Mouse (Mus musculus): Measurements from ENCODE around the gene Thap7. TPM values are rescaled to one million over a fixed set of nuclear protein-coding genes. Genes with fewer than 3 reads are reported as not detected.

Gene Thap7
- polyA plus RNA-seq, 1 experiment from 2014 or later: 50.2 TPM

DNA sequence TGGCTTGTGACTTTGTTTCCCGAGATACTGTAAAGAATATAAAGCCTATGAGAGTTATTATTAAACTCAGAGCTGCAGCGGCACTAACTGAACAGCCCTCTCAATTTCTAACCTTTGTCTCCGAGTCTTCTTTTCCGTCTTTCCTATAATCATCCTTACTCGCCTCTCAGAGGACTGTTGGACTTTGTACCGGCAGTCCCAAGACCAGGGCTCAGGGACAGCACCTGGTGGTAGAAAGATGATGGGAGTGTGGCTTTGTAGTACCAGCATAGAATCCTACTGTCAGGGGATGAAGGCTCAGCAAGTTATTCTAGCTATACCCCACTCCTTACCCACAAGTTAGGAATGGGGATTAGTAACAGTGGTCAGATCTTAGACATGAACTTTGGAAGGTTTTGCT lies 4.7 kb downstream of the Thap7 start:
- 91% methylated on average over 6 of the region's 6 CpGs for WGBS
- Histone ChIP-seq H3K4me1 (replicated peaks; ENCODE audit: control insufficient read depth, insufficient read depth, low read length) (peaks cover 5% of the 10 kb centered on the region), H3K4me2 (ENCODE audit: low read depth, low read length, severe bottlenecking) (no peak overlapping the region)

DNA sequence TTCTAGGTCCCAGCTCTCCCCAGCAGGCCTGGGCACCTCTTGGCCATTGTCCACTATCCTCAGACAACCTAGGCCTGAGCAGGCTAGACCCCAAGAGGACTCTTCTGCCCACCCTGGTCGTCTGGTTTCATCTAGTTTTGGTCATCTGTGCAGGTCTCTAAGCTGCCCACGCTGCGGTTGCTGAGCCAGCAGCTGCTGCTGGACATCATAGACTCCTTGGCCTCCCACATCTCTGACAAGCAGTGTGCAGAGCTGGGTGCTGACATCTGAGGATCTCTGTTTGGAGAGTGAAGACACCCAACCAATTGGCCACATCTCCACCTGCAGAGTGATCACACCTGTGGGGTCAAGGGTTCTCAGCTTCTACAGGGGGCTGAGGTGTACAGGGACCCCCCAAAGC lies 5.4 kb downstream of the Thap7 start:
- ATAC-seq (replicated peaks; ENCODE audit: low FRiP score) (no peak), DNase-seq (ENCODE audit: low spot score) (peak; percentile 48)
- Histone ChIP-seq H3K27ac (ENCODE audit: low read depth, low read length) (no peak overlapping the region), H3K4me2 (ENCODE audit: low read depth, low read length, severe bottlenecking) (no peak overlapping the region), H3K36me3 (ENCODE audit: control insufficient read depth, insufficient read depth, low read length) (peaks cover 14% of the 10 kb centered on the region; the same call in 1 of the 2 replicates), H3K27me3 (ENCODE audit: control insufficient read depth, insufficient read depth, low read length) (no peaks in the 10 kb centered on the region), H3K9me3 (ENCODE audit: control insufficient read depth, low read length) (no peaks in the 10 kb centered on the region), H3K4me3 (ENCODE audit: low read depth, low read length) (no peak overlapping the region), H3K4me1 (replicated peaks; ENCODE audit: control insufficient read depth, insufficient read depth, low read length) (peaks cover 5% of the 10 kb centered on the region), H3K9ac (ENCODE audit: low read length) (no peak overlapping the region)
- WGBS: 88% methylated on average over 3 of the region's 3 CpGs

More for the DNA sequence above, 4.7 kb downstream of the Thap7 start:
- Histone ChIP-seq H3K9me3 (ENCODE audit: control insufficient read depth, low read length) (no peaks in the 10 kb centered on the region), H3K9ac (ENCODE audit: low read length) (no peak overlapping the region), H3K4me3 (ENCODE audit: low read depth, low read length) (no peak overlapping the region), H3K27ac (ENCODE audit: low read depth, low read length) (no peak overlapping the region), H3K36me3 (ENCODE audit: control insufficient read depth, insufficient read depth, low read length) (peaks cover 14% of the 10 kb centered on the region; the same call in 1 of the 2 replicates), H3K27me3 (ENCODE audit: control insufficient read depth, insufficient read depth, low read length) (no peaks in the 10 kb centered on the region)
- no peak for ATAC-seq (replicated peaks; ENCODE audit: low FRiP score)
- no peak for DNase-seq (ENCODE audit: low spot score)

DNA sequence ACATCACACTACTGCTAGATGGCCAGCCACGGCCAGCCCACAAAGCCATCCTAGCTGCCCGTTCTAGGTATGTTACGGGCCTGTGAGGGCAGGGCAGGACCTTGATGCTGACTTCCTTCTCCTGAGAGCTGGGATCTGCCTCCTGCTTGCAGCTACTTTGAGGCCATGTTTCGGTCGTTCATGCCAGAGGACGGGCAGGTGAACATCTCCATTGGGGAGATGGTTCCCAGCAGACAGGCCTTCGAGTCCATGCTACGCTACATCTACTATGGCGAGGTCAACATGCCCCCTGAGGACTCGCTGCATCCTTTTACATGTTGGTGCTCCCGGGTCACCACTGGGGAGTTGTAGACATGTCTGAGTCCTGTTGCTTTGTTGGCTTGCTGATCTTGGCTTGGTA lies 6.8 kb downstream of the Thap7 start:
- Histone ChIP-seq H3K9ac (ENCODE audit: low read length) (no peak overlapping the region), H3K27me3 (ENCODE audit: control insufficient read depth, insufficient read depth, low read length) (no peaks in the 10 kb centered on the region), H3K27ac (ENCODE audit: low read depth, low read length) (no peak overlapping the region), H3K4me3 (ENCODE audit: low read depth, low read length) (no peak overlapping the region), H3K4me2 (ENCODE audit: low read depth, low read length, severe bottlenecking) (no peak overlapping the region), H3K9me3 (ENCODE audit: control insufficient read depth, low read length) (no peaks in the 10 kb centered on the region), H3K4me1 (replicated peaks; ENCODE audit: control insufficient read depth, insufficient read depth, low read length) (no peaks in the 10 kb centered on the region), H3K36me3 (ENCODE audit: control insufficient read depth, insufficient read depth, low read length) (peaks cover 14% of the 10 kb centered on the region; the same call in 1 of the 2 replicates)
- ATAC-seq (replicated peaks; ENCODE audit: low FRiP score): no peak
- WGBS: 97% methylated on average over 11 of the region's 11 CpGs
- peak; percentile 46 for DNase-seq (ENCODE audit: low spot score)

DNA sequence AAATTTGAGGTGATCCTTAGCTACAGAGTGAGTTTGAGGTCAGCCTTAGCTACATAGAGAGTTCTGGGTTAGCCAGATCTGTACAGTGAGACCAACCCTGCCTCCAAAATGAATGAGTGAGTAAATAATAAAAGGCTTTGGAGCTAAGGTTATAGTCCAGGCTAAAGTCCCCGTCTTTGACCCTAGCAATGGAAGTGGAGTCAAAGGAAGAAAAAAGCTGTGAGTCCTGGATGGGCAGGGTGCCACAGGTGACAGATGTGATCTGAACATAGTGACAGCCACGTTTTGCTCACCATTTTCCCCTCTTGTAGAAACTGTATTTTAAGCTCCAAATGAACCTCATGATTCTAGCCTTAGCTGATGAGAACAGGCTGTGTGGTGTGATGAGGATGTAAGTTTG lies 12.0 kb downstream of the Thap7 start:
- Histone ChIP-seq H3K36me3 (ENCODE audit: control insufficient read depth, insufficient read depth, low read length) (peaks cover 3% of the 10 kb centered on the region; the same call in 1 of the 2 replicates), H3K9ac (ENCODE audit: low read length) (no peak overlapping the region), H3K4me2 (ENCODE audit: low read depth, low read length, severe bottlenecking) (no peak overlapping the region), H3K27me3 (ENCODE audit: control insufficient read depth, insufficient read depth, low read length) (no peaks in the 10 kb centered on the region), H3K4me1 (replicated peaks; ENCODE audit: control insufficient read depth, insufficient read depth, low read length) (no peaks in the 10 kb centered on the region), H3K4me3 (ENCODE audit: low read depth, low read length) (no peak overlapping the region), H3K9me3 (ENCODE audit: control insufficient read depth, low read length) (no peaks in the 10 kb centered on the region), H3K27ac (ENCODE audit: low read depth, low read length) (no peak overlapping the region)
- DNase-seq (ENCODE audit: low spot score) (peak; percentile 26), ATAC-seq (replicated peaks; ENCODE audit: low FRiP score) (no peak)
- WGBS: 92% methylated on average over 2 of the region's 2 CpGs

DNA sequence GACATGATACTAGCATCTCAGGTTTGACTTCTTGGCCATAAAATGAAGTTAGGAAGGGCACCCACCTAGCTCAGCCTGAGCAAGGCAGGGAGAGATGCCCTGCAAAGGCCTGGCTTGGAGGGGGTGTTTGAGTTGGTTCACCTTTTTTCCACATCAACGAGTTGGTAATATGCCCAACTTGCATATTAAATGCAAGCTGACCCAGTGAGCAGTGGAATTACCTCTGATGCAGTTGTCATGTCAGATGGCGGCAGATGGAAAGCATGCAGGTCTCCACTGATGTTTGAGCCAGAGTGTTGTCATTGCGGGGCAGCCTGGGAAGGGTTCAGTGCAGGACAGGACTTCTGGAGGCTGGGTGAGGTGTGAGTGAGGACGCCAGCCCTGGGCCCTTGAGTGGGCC lies 19.5 kb downstream of the Thap7 start:
- Histone ChIP-seq H3K9ac (ENCODE audit: low read length) (no peak overlapping the region), H3K4me2 (ENCODE audit: low read depth, low read length, severe bottlenecking) (no peak overlapping the region), H3K4me3 (ENCODE audit: low read depth, low read length) (no peak overlapping the region), H3K9me3 (ENCODE audit: control insufficient read depth, low read length) (no peaks in the 10 kb centered on the region), H3K27ac (ENCODE audit: low read depth, low read length) (no peak overlapping the region), H3K4me1 (replicated peaks; ENCODE audit: control insufficient read depth, insufficient read depth, low read length) (peaks cover 13% of the 10 kb centered on the region), H3K27me3 (ENCODE audit: control insufficient read depth, insufficient read depth, low read length) (no peaks in the 10 kb centered on the region), H3K36me3 (ENCODE audit: control insufficient read depth, insufficient read depth, low read length) (no peaks in the 10 kb centered on the region; the same call in none of the 2 replicates)
- DNase-seq (ENCODE audit: low spot score) (no peak), ATAC-seq (replicated peaks; ENCODE audit: low FRiP score) (no peak)
- WGBS: 86% methylated on average over 4 of the region's 4 CpGs

DNA sequence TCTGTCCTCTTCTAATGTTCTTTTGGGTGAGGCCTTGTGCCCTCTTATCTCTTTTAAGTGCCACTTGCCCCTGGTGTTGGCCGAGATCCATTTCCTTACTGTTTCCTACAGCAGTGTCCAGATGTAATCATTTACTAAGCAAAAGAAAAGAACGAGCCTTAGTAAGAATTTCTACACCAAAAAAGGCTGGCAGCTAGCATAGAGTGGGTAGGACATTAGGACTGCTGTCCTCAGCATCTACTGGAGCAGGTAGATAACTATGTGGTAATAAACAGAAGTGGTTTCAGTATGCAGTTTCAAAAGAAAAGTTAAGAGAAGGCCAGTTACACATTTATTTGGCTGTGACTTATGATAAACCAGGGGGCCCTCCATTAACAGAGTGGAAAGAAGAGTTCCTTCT lies 20.2 kb downstream of the Thap7 start:
- Histone ChIP-seq H3K36me3 (ENCODE audit: control insufficient read depth, insufficient read depth, low read length) (no peaks in the 10 kb centered on the region; the same call in none of the 2 replicates), H3K27me3 (ENCODE audit: control insufficient read depth, insufficient read depth, low read length) (no peaks in the 10 kb centered on the region), H3K9me3 (ENCODE audit: control insufficient read depth, low read length) (no peaks in the 10 kb centered on the region), H3K4me1 (replicated peaks; ENCODE audit: control insufficient read depth, insufficient read depth, low read length) (peaks cover 13% of the 10 kb centered on the region), H3K4me2 (ENCODE audit: low read depth, low read length, severe bottlenecking) (no peak overlapping the region), H3K9ac (ENCODE audit: low read length) (no peak overlapping the region), H3K4me3 (ENCODE audit: low read depth, low read length) (no peak overlapping the region), H3K27ac (ENCODE audit: low read depth, low read length) (no peak overlapping the region)
- ATAC-seq (replicated peaks; ENCODE audit: low FRiP score) (no peak), DNase-seq (ENCODE audit: low spot score) (no peak)
- 92% methylated on average over 2 of the region's 2 CpGs for WGBS

DNA sequence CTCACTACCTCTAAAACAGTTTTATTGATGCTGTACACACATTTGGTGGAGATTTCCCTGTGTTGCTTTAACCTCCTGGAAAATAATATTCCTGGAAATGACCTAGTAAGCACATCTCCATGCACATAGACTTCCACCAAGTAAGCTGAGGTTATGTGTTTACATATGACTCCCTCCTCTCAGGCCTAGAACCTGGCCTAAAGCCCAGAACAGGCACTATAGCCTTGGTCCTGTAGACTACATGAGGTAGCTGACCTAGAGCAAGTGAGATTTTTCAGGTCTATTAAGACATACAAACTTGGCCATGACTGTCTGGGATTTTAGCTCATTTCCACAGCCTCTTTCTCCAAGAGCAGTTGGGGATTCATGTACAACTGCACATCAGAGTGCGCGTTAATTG lies 20.8 kb downstream of the Thap7 start:
- ATAC-seq (replicated peaks; ENCODE audit: low FRiP score): no peak
- DNase-seq (ENCODE audit: low spot score): no peak
- no peak overlapping the region for H3K4me3 ChIP-seq (ENCODE audit: low read depth, low read length)
- H3K36me3 ChIP-seq (ENCODE audit: control insufficient read depth, insufficient read depth, low read length): no peaks in the 10 kb centered on the region; the same call in none of the 2 replicates
- peaks cover 13% of the 10 kb centered on the region for H3K4me1 ChIP-seq (replicated peaks; ENCODE audit: control insufficient read depth, insufficient read depth, low read length)
- no peaks in the 10 kb centered on the region for H3K27me3 ChIP-seq (ENCODE audit: control insufficient read depth, insufficient read depth, low read length)
- no peaks in the 10 kb centered on the region for H3K9me3 ChIP-seq (ENCODE audit: control insufficient read depth, low read length)
- no peak overlapping the region for H3K27ac ChIP-seq (ENCODE audit: low read depth, low read length)
- 100% methylated on average over 2 of the region's 2 CpGs for WGBS
- peak overlapping the region; percentile 85; the same call in 1 of the 2 replicates for H3K9ac ChIP-seq (ENCODE audit: low read length)
- H3K4me2 ChIP-seq (ENCODE audit: low read depth, low read length, severe bottlenecking): peak overlapping the region; percentile 79; the same call in 1 of the 2 replicates

DNA sequence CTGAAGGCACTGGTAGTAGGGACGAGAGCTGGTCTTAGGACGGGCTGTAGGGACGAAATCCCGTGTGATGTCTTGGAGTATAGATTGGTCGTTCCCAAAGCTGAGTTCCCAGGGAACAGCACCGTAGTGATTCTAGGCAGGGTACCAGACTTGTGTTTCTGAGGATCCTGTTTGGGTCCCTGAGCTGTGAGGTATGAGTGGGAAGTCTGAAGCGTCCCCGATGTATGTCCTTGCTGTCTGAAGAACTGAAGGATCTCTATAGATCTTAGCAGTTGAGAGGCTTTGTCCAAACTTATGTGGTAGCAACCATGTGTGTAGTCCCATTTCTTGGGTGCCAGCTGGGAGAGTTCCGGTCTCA lies 21.7 kb downstream of the Thap7 start:
- Histone ChIP-seq H3K4me1 (replicated peaks; ENCODE audit: control insufficient read depth, insufficient read depth, low read length) (peaks cover 13% of the 10 kb centered on the region), H3K4me3 (ENCODE audit: low read depth, low read length) (peak overlapping the region; percentile 70), H3K9ac (ENCODE audit: low read length) (peak overlapping the region; percentile 85), H3K4me2 (ENCODE audit: low read depth, low read length, severe bottlenecking) (peak overlapping the region; percentile 79), H3K36me3 (ENCODE audit: control insufficient read depth, insufficient read depth, low read length) (no peaks in the 10 kb centered on the region; the same call in none of the 2 replicates), H3K9me3 (ENCODE audit: control insufficient read depth, low read length) (no peaks in the 10 kb centered on the region), H3K27me3 (ENCODE audit: control insufficient read depth, insufficient read depth, low read length) (no peaks in the 10 kb centered on the region), H3K27ac (ENCODE audit: low read depth, low read length) (no peak overlapping the region)
- DNase-seq (ENCODE audit: low spot score) (no peak), ATAC-seq (replicated peaks; ENCODE audit: low FRiP score) (no peak)
- 11% methylated on average over 9 of the region's 9 CpGs for WGBS

DNA sequence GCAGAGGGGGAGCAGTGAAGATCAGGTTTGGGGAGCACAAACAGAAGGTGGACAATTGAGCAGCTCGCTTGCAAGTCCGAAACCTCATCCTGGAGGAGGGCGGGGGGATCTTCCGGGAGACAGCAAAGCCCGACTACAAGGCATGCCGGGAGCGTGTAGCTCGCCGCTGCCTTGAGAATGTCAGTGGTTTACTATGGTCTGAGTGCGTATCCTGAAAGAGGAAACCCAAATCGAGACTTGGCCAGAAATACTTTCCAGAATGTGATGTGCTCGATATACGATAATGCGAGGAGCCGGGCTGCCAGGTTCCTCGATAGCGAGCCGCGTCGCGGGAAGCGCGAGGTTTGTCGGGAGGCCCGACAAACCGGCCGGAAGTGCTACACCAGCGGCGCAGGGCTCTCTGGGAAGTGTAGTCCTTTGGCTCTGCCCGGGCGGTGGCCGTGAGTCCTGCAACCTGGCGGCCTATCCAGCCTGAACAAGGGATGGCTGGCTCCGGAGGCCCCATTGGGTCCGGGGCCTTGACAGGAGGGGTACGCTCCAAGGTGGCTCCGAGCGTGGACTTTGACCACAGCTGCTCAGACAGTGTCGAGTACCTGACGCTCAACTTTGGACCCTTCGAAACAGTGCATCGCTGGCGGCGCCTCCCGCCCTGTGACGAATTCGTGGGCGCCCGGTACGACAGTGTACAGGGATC lies 22.2 kb downstream of the Thap7 start, which contains the start of gene Lztr1:
TSS of gene Lztr1 (plus strand) at position 143 of the 694 bp plus-strand sequence.
- H3K27ac ChIP-seq (ENCODE audit: low read depth, low read length): peak within 1 kb of the TSS; percentile 81; the same call in 1 of the 2 replicates
- no peaks in the 10 kb centered on the region for H3K9me3 ChIP-seq (ENCODE audit: control insufficient read depth, low read length)
- H3K4me1 ChIP-seq (replicated peaks; ENCODE audit: control insufficient read depth, insufficient read depth, low read length): peaks cover 13% of the 10 kb centered on the region
- no peaks in the 10 kb centered on the region; the same call in none of the 2 replicates for H3K36me3 ChIP-seq (ENCODE audit: control insufficient read depth, insufficient read depth, low read length)
- H3K4me2 ChIP-seq (ENCODE audit: low read depth, low read length, severe bottlenecking): peak within 1 kb of the TSS; percentile 79
- no peaks in the 10 kb centered on the region for H3K27me3 ChIP-seq (ENCODE audit: control insufficient read depth, insufficient read depth, low read length)
- peak within 1 kb of the TSS; percentile 85 for H3K9ac ChIP-seq (ENCODE audit: low read length)
- peak; percentile 97 for ATAC-seq (replicated peaks; ENCODE audit: low FRiP score)
- WGBS: under 1% methylated on average over 50 of the region's 50 CpGs
- H3K4me3 ChIP-seq (ENCODE audit: low read depth, low read length): peak within 1 kb of the TSS; percentile 70
- DNase-seq (ENCODE audit: low spot score): peak; percentile 93

All from forebrain, embryonic 11.5 days (tissue).